Mouse (Mus musculus): ENCODE data around the gene Cpsf6.

GRCm38 (mm10) chr10:117392832-117393195, 13.0 kb upstream of the Cpsf6 start:
- TF ChIP-seq CTCF (IDR thresholded peaks at IDR 0.05; ENCODE audit: borderline replicate concordance, insufficient read depth, low read length) = no peak
- TF ChIP-seq POLR2A (IDR thresholded peaks at IDR 0.05; ENCODE audit: low read depth, low read length) = no peak
